Mouse (Mus musculus) brain, embryonic 14.5 days (tissue): ENCODE measurements around the gene Olfml2b.

Source experiments
- CTCF ChIP-seq: fragments of 200-500 bp; IDR thresholded peaks from 2 replicates; pipeline ENCODE4 v1.5.1; 2012; ENCODE audit warnings: inconsistent platforms, mild to moderate bottlenecking, moderate library complexity, borderline replicate concordance; ENCODE audit not compliant: insufficient read depth, insufficient read length; ENCODE audit errors: extremely low read depth
- POLR2A ChIP-seq: fragments of 200-500 bp; IDR thresholded peaks from 2 replicates; pipeline ENCODE4 v1.6.1; 2012; ENCODE audit warnings: mild to moderate bottlenecking, inconsistent platforms, borderline replicate concordance; ENCODE audit not compliant: poor library complexity, insufficient read depth, insufficient read length, severe bottlenecking; ENCODE audit errors: extremely low read depth

- TF ChIP-seq POLR2A: no peak
- no peak for TF ChIP-seq CTCF
These were observed 34.0 kb upstream of the Olfml2b start for GRCm38 (mm10) chr1:170610289-170610688.
